Mouse (Mus musculus) kidney, adult 9 months (tissue): Measurements from ENCODE around the gene Wnt4.

Experiments
- DNase-seq: peaks from one replicate; pipeline ENCODE4 v3.0.0; 2022

The Wnt4 gene

DNA sequence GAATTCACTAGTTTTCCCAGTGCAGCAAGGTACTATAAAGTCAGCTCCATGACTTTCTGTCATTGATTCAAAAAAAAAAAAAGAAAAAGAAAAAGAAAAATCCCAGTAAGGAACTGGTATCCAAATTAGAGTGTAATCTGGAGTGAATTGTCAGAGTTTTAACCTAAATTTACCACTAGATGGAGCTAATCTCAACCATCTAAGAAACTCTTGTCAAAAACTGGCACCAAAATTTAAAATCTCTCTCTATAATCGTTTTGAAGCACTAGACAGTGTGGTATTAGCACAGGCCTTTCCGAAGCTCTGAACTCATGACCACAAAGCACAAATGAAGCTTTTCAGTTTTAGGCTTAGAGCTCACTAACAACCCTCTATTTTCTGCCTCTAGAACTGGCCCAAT lies 36.2 kb downstream of the Wnt4 start:
- peak; percentile 24 for DNase-seq

DNA sequence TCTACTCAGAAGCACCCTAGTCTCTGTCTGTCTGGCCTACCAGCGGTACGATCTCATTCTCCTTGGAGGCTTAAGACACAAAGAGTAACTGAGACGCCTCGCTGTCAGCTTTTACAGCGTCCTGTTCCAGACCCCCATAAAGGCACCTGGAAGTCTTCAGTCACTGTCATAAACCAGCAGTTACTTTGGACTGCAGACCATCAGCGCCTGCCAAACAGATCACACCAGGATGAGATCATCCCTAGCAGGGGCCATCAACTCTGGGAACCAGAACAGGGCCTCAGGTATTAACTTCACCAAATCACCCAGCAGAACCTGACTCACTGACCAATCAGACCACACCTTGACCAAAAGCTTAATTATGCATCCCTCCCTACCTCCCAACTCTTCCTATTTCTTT lies 37.3 kb downstream of the Wnt4 start:
- DNase-seq: no peak

DNA sequence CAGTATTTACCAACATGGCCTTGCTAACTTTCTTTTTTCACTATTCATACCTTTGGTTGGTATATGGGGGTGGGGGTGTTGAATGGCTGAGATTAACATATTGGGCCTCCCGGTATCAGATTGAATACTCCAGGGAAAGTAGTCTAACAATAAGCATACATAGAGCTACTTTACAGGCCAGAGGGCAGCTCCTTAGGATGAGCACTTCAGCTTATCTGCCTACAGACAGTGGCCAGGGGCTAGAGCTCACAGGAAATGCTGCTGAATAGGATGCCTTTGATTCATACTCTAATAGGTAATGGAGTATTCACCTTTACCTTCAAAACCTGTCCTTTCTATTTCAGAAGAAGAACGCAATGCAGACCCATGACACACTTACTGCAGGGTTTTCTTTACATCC lies 37.8 kb downstream of the Wnt4 start:
- no peak for DNase-seq

- DNase-seq: no peak
These were observed 38.9 kb downstream of the Wnt4 start for GRCm38 (mm10) chr4:137316027-137316770.

DNA sequence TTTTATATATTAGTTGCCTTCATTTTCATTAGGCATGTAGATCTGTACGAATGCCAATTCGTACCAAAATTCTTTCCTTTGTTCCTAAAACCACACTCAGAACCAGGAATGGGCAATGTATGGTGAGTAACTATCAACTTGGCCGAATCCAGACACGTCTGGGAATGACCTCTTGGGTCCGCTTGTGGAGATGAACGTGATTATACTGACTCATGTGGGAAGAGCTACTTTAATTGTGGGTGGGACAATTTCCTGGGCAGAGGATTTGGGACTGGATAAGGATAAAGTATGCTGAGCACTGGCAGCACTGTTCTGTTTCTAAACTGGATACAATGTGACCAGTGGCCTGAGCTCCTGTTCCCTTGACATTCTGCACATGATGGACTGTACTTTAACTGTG lies 47.6 kb downstream of the Wnt4 start:
- no peak for DNase-seq

DNA sequence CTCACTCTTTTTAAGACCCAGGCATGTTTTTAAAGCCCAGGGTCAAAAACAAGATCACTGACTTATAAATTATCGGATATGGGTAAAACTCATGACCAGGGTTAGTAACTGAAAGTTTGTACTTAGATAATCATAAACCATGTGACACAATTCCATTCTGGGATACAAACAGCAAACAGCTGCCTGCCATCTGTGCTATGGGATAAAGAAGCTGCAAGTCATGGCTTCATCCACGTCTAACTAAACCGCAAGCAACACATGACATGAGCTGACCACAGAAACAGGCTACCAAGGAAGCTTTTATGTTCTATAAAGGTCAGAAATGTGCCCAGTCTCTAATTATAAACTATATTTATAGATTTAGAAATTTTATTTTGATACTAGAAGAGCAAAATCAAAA lies 49.2 kb downstream of the Wnt4 start:
- peak; percentile 32 for DNase-seq

GRCm38 (mm10) chr4:137332051-137332450 lies 54.8 kb downstream of the Wnt4 start:
- DNase-seq: peak; percentile 75

DNA sequence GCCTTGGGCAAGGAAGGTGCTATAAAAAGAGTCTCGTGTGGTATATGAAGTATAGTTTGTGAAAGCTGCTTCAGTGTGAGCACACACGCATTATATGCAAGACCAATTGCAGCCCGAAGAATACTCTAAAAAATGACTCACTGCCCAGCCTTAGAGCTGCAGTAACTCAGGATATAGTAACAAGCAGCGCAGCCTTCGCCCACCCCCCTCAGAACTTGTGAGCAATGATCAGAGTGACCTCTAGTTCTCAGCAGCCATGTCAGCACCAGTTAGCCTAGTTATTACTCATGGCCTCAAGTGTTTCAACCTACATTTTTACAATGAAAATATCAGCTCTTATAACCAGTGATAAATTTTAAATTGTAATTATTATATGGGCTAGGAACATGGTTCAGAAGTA lies 59.2 kb downstream of the Wnt4 start:
- DNase-seq: no peak

DNA sequence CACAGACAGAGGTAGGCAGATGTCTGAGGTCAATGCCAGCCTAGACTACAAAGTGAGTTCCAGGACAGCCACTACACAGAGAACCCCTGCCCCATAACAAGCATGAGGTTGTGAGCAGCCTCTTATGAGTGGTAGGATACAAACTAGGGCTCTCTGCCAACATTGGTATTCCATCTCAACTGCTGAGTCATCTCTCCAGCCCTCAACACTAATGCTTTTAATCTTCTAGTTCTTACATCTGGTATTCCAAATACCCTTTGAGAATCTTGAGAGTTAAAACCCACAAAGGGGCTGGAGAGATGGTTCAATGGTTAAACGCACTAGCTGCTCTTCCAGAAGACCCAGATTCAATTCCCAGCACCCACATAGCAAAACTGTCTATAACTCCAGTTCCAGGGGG lies 62.1 kb downstream of the Wnt4 start:
- DNase-seq: no peak

GRCm38 (mm10) chr4:137342816-137343215 lies 65.5 kb downstream of the Wnt4 start:
- no peak for DNase-seq

GRCm38 (mm10) chr4:137345112-137345511 lies 67.8 kb downstream of the Wnt4 start:
- DNase-seq: no peak

- no peak for DNase-seq
These were observed 68.5 kb downstream of the Wnt4 start for GRCm38 (mm10) chr4:137345790-137346189.
